Mouse (Mus musculus): Measurements from ENCODE around the gene March9. TPM values are rescaled to one million over a fixed set of nuclear protein-coding genes. Genes with fewer than 3 reads are reported as not detected.
"Not testable (repeated sequence)": the region's sequence is repeated elsewhere in the genome, so short reads cannot be mapped to it uniquely, and the experiment has no call there.

March9 gene
- polyA plus RNA-seq, 1 experiment = 13.1 TPM

- TF ChIP-seq CTCF (conservative IDR thresholded peaks at IDR 0.05; ENCODE audit: insufficient read depth, insufficient read length, low read depth, low read length) = no peak
- TF ChIP-seq POLR2A (IDR thresholded peaks at IDR 0.05; ENCODE audit: low read depth, low read length) = no peak
- no peaks in the 10 kb centered on the region for H3K27me3 ChIP-seq (replicated peaks; ENCODE audit: control insufficient read depth, insufficient read depth, low read length)
- H3K4me1 ChIP-seq (ENCODE audit: control insufficient read depth, insufficient read depth, low read length) = peaks cover 3% of the 10 kb centered on the region
- no peak overlapping the region for H3K27ac ChIP-seq (ENCODE audit: insufficient read depth, low read depth, low read length)
- DNase-seq = no peak
- WGBS = 76% methylated on average over 5 of the region's 5 CpGs
- H3K36me3 ChIP-seq (ENCODE audit: control insufficient read depth, insufficient read depth, low read length) = peaks cover 1% of the 10 kb centered on the region
- H3K4me3 ChIP-seq (ENCODE audit: insufficient read depth, low read depth, low read length) = no peak overlapping the region
Observed at GRCm38 (mm10) chr10:127062503-127062902, 2.5 kb upstream of the March9 start.

DNA sequence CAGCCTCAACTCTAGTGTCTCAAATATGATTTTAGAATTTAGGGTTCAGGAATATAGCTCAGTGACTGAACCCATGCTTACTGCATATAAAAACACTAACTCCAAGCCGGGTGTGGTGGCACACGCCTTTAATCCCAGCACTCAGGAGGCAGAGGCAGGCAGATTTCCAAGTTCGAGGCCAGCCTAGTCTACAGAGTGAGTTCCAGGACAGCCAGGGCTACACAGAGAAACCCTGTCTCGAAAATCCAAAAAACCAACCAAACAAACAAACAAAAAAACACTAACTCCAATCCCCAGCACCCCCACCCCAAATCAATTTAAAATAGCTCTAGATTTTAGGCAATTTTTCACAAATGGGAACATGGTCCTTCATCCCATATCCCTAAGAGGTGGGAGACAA is 2.1 kb upstream of the March9 start:
- not testable (repeated sequence) for DNase-seq; H3K36me3 ChIP-seq (ENCODE audit: control insufficient read depth, insufficient read depth, low read length); H3K27ac ChIP-seq (ENCODE audit: insufficient read depth, low read depth, low read length)

DNA sequence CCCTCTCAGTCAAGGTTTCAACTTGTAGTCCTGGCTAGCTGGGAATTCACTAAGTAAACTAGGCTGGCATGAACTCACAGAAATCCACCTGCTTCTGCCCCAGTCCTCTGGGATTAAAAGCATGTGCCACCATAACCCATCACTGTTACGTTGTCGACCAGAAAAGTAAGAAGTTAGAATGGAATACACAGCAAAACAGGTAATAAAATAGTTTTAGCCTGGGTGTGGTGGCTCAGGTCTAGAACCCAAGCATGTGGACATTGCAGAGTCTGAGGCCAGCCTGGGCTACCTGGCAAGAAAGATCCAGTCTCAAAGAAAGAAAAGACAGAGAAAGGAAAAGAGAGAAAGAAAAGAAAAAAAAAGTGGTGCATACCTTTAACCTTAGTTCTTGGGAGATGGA is 1.5 kb upstream of the March9 start:
- TF ChIP-seq CTCF (conservative IDR thresholded peaks at IDR 0.05; ENCODE audit: insufficient read depth, insufficient read length, low read depth, low read length) (no peak), POLR2A (IDR thresholded peaks at IDR 0.05; ENCODE audit: low read depth, low read length) (no peak)
- WGBS = 76% methylated on average over 2 of the region's 2 CpGs
- Histone ChIP-seq H3K27me3 (replicated peaks; ENCODE audit: control insufficient read depth, insufficient read depth, low read length) (no peaks in the 10 kb centered on the region), H3K27ac (ENCODE audit: insufficient read depth, low read depth, low read length) (no peak overlapping the region), H3K36me3 (ENCODE audit: control insufficient read depth, insufficient read depth, low read length) (peaks cover 3% of the 10 kb centered on the region), H3K4me3 (ENCODE audit: insufficient read depth, low read depth, low read length) (no peak overlapping the region), H3K4me1 (ENCODE audit: control insufficient read depth, insufficient read depth, low read length) (peaks cover 3% of the 10 kb centered on the region)
- DNase-seq = no peak

More for the DNA sequence above, 2.1 kb upstream of the March9 start:
- not testable (repeated sequence) for H3K4me3 ChIP-seq (ENCODE audit: insufficient read depth, low read depth, low read length); H3K4me1 ChIP-seq (ENCODE audit: control insufficient read depth, insufficient read depth, low read length); H3K27me3 ChIP-seq (replicated peaks; ENCODE audit: control insufficient read depth, insufficient read depth, low read length)
- WGBS = 91% methylated on average over 4 of the region's 4 CpGs

DNA sequence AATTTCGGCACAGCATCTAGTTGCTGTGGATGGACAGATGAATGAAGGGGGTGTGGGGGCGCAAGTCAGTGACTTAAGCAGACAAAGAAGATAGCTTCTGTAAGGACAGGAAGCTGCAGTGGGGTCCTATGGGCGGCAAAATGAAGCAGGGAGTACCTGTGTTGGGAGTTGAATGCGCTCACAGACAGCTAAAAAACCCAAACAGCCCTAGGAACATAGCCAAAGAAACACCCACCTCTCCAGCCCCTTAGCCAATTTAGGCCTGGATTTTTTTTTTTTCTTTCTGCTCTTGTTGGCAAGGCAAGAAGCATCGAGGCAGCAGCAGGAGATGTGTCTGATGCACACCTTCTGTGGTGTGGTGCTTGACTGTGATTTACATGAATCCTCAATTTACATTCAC is 1.1 kb upstream of the March9 start:
- TF ChIP-seq POLR2A (IDR thresholded peaks at IDR 0.05; ENCODE audit: low read depth, low read length) (no peak), CTCF (conservative IDR thresholded peaks at IDR 0.05; ENCODE audit: insufficient read depth, insufficient read length, low read depth, low read length) (no peak)
- no peak overlapping the region for H3K4me3 ChIP-seq (ENCODE audit: insufficient read depth, low read depth, low read length)
- WGBS = 70% methylated on average over 5 of the region's 5 CpGs
- H3K27me3 ChIP-seq (replicated peaks; ENCODE audit: control insufficient read depth, insufficient read depth, low read length) = no peaks in the 10 kb centered on the region
- no peak overlapping the region for H3K27ac ChIP-seq (ENCODE audit: insufficient read depth, low read depth, low read length)
- H3K36me3 ChIP-seq (ENCODE audit: control insufficient read depth, insufficient read depth, low read length) = peaks cover 3% of the 10 kb centered on the region
- peaks cover 3% of the 10 kb centered on the region for H3K4me1 ChIP-seq (ENCODE audit: control insufficient read depth, insufficient read depth, low read length)
- DNase-seq = no peak

- no peak overlapping the region for H3K27ac ChIP-seq (ENCODE audit: insufficient read depth, low read depth, low read length)
- H3K36me3 ChIP-seq (ENCODE audit: control insufficient read depth, insufficient read depth, low read length) = peaks cover 2% of the 10 kb centered on the region
- 1% methylated on average over 71 of the region's 92 CpGs for WGBS
- no peaks in the 10 kb centered on the region for H3K27me3 ChIP-seq (replicated peaks; ENCODE audit: control insufficient read depth, insufficient read depth, low read length)
- H3K4me3 ChIP-seq (ENCODE audit: insufficient read depth, low read depth, low read length) = peak overlapping the region; percentile 57
- TF ChIP-seq CTCF (conservative IDR thresholded peaks at IDR 0.05; ENCODE audit: insufficient read depth, insufficient read length, low read depth, low read length) = no peak
- DNase-seq = no peak
- H3K4me1 ChIP-seq (ENCODE audit: control insufficient read depth, insufficient read depth, low read length) = peaks cover 2% of the 10 kb centered on the region
Observed at GRCm38 (mm10) chr10:127059174-127059967, 613 bp downstream of the March9 start.

DNA sequence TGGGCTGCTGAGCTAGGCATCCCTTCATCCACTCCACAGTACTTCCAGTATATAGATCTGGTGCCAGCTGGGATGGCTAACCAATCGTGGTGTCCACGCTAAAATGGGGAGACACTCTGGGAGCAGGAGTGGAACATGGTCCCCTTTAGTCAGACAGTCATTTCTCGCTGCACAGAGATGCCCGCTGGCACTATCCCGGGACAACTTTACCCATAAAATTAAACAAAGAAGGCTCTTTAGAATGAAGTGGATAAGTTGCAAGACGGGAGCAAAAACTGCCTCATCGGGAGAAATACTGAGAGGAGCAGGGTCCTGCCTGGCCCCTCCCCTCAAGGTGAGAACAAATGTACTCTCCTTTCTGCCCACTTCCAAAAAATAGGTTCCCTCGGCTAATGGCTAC is 1.3 kb downstream of the March9 start:
- 4% methylated on average over 8 of the region's 8 CpGs for WGBS

DNA sequence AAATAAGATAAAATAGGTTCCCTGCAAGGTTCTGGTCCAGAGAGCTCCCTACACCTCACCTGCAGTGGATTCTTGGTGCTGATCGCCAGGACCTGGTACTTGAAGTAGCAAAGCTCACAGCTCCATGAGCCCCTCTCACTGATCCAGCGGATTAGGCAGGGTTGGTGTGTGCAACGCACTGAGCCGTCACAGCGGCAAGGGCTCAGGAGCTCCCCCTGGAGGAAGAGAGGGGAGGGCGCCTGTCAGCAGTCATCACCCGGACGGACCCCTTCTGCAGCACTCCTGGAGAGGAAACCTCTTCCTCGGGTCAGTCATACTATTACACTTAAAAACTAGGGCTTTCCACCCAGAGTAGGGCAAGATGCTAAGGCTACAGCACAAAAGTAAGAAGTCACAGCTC is 1.8 kb downstream of the March9 start:
- Histone ChIP-seq H3K4me3 (ENCODE audit: insufficient read depth, low read depth, low read length) (no peak overlapping the region), H3K27ac (ENCODE audit: insufficient read depth, low read depth, low read length) (no peak overlapping the region), H3K27me3 (replicated peaks; ENCODE audit: control insufficient read depth, insufficient read depth, low read length) (no peaks in the 10 kb centered on the region), H3K36me3 (ENCODE audit: control insufficient read depth, insufficient read depth, low read length) (peaks cover 2% of the 10 kb centered on the region), H3K4me1 (ENCODE audit: control insufficient read depth, insufficient read depth, low read length) (no peaks in the 10 kb centered on the region; the same call in 1 of the 2 replicates)
- WGBS = 3% methylated on average over 9 of the region's 9 CpGs
- TF ChIP-seq POLR2A (IDR thresholded peaks at IDR 0.05; ENCODE audit: low read depth, low read length) (no peak), CTCF (conservative IDR thresholded peaks at IDR 0.05; ENCODE audit: insufficient read depth, insufficient read length, low read depth, low read length) (peak; percentile 89)
- peak; percentile 82 for DNase-seq

More for the DNA sequence above, 1.3 kb downstream of the March9 start:
- Histone ChIP-seq H3K27me3 (replicated peaks; ENCODE audit: control insufficient read depth, insufficient read depth, low read length) (no peaks in the 10 kb centered on the region), H3K4me3 (ENCODE audit: insufficient read depth, low read depth, low read length) (peak overlapping the region; percentile 23), H3K4me1 (ENCODE audit: control insufficient read depth, insufficient read depth, low read length) (no peaks in the 10 kb centered on the region; the same call in 1 of the 2 replicates), H3K36me3 (ENCODE audit: control insufficient read depth, insufficient read depth, low read length) (peaks cover 2% of the 10 kb centered on the region), H3K27ac (ENCODE audit: insufficient read depth, low read depth, low read length) (no peak overlapping the region)
- DNase-seq = no peak
- no peak for TF ChIP-seq POLR2A (IDR thresholded peaks at IDR 0.05; ENCODE audit: low read depth, low read length)
- no peak for TF ChIP-seq CTCF (conservative IDR thresholded peaks at IDR 0.05; ENCODE audit: insufficient read depth, insufficient read length, low read depth, low read length)
